24 mouse cellular contexts compared by ENCODE assay signal in the genomic region with DNA sequence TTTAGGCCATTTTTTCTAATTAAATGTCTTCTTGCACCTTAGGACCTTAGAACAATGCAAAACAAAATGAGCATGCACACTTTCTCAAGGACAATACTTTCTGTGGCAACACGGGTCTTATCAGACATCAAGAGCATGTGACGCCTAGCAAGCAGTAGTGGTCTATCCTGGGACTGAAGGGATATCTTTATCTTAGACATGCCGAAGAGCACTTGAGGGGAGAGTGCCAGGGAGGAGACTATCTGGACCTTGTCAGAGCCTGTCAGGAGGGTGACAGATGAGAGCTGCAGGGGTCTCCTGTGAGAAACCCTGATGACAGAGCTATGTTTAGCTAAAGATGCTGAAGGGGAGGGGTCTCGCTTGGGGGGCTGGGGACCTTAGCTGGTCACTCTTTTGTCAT.
A peak's percentile ranks its signal among the peaks of the same experiment; 100 is the strongest.
DNase-seq lines count a peak whose midpoint lies in the region; ATAC-seq and TF ChIP-seq lines count a peak whose summit lies in the region.
"Had no signal": no experiment of that assay in that cellular context is flagged by ENCODE, and none has a peak within 500 bp of the region (broad histone marks: within the 10 kb centered on the region; RNA-seq: fewer than 3 reads in every experiment).

No protein-coding gene starts in this region.

- H3K9me3 ChIP-seq in heart, embryonic 14.5 days (ENCODE audit: control insufficient read depth, low read length) = no peaks in the 10 kb centered on the region
- H3K9me3 ChIP-seq in MEL (replicated peaks; ENCODE audit: insufficient read depth, low read length) = no peaks in the 10 kb centered on the region
- H3K9me3 ChIP-seq in liver, embryonic 11.5 days (ENCODE audit: control insufficient read depth, low read length) = no peaks in the 10 kb centered on the region
- no peaks in the 10 kb centered on the region for H3K9me3 ChIP-seq in liver, embryonic 16.5 days (replicated peaks; ENCODE audit: control insufficient read depth, low read length)
- H3K9me3 ChIP-seq in intestine, embryonic 16.5 days (ENCODE audit: control insufficient read depth, low read length) = no peaks in the 10 kb centered on the region
- H3K9me3 ChIP-seq: hindbrain, embryonic 13.5 days had no signal

- H3K4me1 ChIP-seq in heart, embryonic 14.5 days (ENCODE audit: control insufficient read depth in 2 of 2, insufficient read depth in 2 of 2, low read length in 2 of 2) = peaks cover 50 to 77% of the 10 kb centered on the region in 2 experiments
- peaks cover 3 to 13% of the 10 kb centered on the region in 2 experiments; a peak in 3 of 4 replicates for H3K4me1 ChIP-seq in MEL (ENCODE audit: control insufficient read depth in 1 of 2, insufficient read depth in 2 of 2, low read length in 2 of 2)
- peaks cover 13% of the 10 kb centered on the region for H3K4me1 ChIP-seq in liver, embryonic 11.5 days (replicated peaks; ENCODE audit: control insufficient read depth, insufficient read depth, low read length)
- peaks cover 3% of the 10 kb centered on the region for H3K4me1 ChIP-seq in liver, embryonic 16.5 days (ENCODE audit: control insufficient read depth, low read depth, low read length)
- H3K4me1 ChIP-seq in intestine, embryonic 16.5 days (ENCODE audit: control insufficient read depth, insufficient read depth, low read length) = no peaks in the 10 kb centered on the region

- peak overlapping the region; percentile 84 to 87 for H3K27ac ChIP-seq in heart, embryonic 14.5 days (replicated peaks in 1 of 2; ENCODE audit: control insufficient read depth in 1 of 2, insufficient read depth in 1 of 2, low read depth in 2 of 2, low read length in 2 of 2)
- H3K27ac ChIP-seq in MEL (ENCODE audit: control insufficient read depth, low read depth, low read length) = no peak overlapping the region
- H3K27ac ChIP-seq in liver, embryonic 11.5 days (ENCODE audit: low read depth, low read length) = no peak overlapping the region
- H3K27ac ChIP-seq in liver, embryonic 16.5 days (ENCODE audit: low read length) = no peak overlapping the region
- H3K27ac ChIP-seq in intestine, embryonic 16.5 days (ENCODE audit: low read length) = no peak overlapping the region
- H3K27ac ChIP-seq: gastrocnemius, adult 2 months; hindbrain, embryonic 13.5 days; stomach, postnatal 0 days had no signal

- no peak for TF ChIP-seq CTCF in MEL (IDR thresholded peaks at IDR 0.05 in 2 of 3, conservative IDR thresholded peaks at IDR 0.05 in 1 of 3; ENCODE audit: control insufficient read depth in 1 of 3, insufficient read depth in 1 of 3, low read depth in 2 of 3, low read length in 3 of 3, poor library complexity in 1 of 3, severe bottlenecking in 1 of 3)

- peak in 1 of 2 experiments; percentile 59; a peak in 2 of 4 replicates for TF ChIP-seq EP300 in MEL (IDR thresholded peaks at IDR 0.05; ENCODE audit: low read depth in 1 of 2, low read length in 2 of 2)

- H3K9ac ChIP-seq in heart, embryonic 14.5 days (ENCODE audit: low read length) = no peak overlapping the region
- H3K9ac ChIP-seq in MEL (ENCODE audit: control insufficient read depth, low read depth, low read length, poor library complexity, severe bottlenecking) = no peak overlapping the region
- H3K9ac ChIP-seq in liver, embryonic 11.5 days (ENCODE audit: low read depth, low read length) = no peak overlapping the region
- H3K9ac ChIP-seq in liver, embryonic 16.5 days (ENCODE audit: low read depth, low read length) = no peak overlapping the region
- no peak overlapping the region for H3K9ac ChIP-seq in intestine, embryonic 16.5 days (ENCODE audit: low read depth, low read length)
- H3K9ac ChIP-seq: hindbrain, embryonic 13.5 days had no signal

- no peak overlapping the region for H3K4me2 ChIP-seq in heart, embryonic 14.5 days (ENCODE audit: low read length)
- H3K4me2 ChIP-seq in liver, embryonic 11.5 days = no peak overlapping the region
- no peak overlapping the region for H3K4me2 ChIP-seq in liver, embryonic 16.5 days (ENCODE audit: low read depth, low read length)
- no peak overlapping the region for H3K4me2 ChIP-seq in intestine, embryonic 16.5 days (ENCODE audit: low read depth, low read length)
- H3K4me2 ChIP-seq: hindbrain, embryonic 13.5 days had no signal

- H3K36me3 ChIP-seq in heart, embryonic 14.5 days (ENCODE audit: control insufficient read depth, insufficient read depth, low read length) = no peaks in the 10 kb centered on the region
- peaks cover 0 to 7% of the 10 kb centered on the region in 2 experiments; a peak in 2 of 4 replicates for H3K36me3 ChIP-seq in MEL (ENCODE audit: control insufficient read depth in 1 of 2, insufficient read depth in 2 of 2, low read length in 2 of 2)
- H3K36me3 ChIP-seq in liver, embryonic 11.5 days (ENCODE audit: control insufficient read depth, insufficient read depth, low read length) = no peaks in the 10 kb centered on the region
- H3K36me3 ChIP-seq in liver, embryonic 16.5 days (ENCODE audit: control insufficient read depth, insufficient read depth) = no peaks in the 10 kb centered on the region
- H3K36me3 ChIP-seq in intestine, embryonic 16.5 days (ENCODE audit: control insufficient read depth, insufficient read depth, low read length) = no peaks in the 10 kb centered on the region
- H3K36me3 ChIP-seq: hindbrain, embryonic 13.5 days had no signal

- peak; percentile 57; the same call in 1 of the 2 replicates for ATAC-seq in heart, embryonic 14.5 days (ENCODE audit: insufficient number of reproducible peaks, insufficient read depth, low FRiP score, low read depth)
- peak; percentile 84 for ATAC-seq in liver, embryonic 11.5 days (replicated peaks; ENCODE audit: low FRiP score)
- peak; percentile 78 for ATAC-seq in liver, embryonic 16.5 days (ENCODE audit: low read depth)
- no peak for ATAC-seq in intestine, embryonic 16.5 days
- ATAC-seq: activated CD4-positive, CD25-positive, alpha-beta regulatory T cell, adult 4 months; forebrain, embryonic 16.5 days; intestine, postnatal 0 days had no signal

- TF ChIP-seq RAD21 in MEL (IDR thresholded peaks at IDR 0.05; ENCODE audit: low read depth, low read length) = no peak

- intact Hi-C loops in heart, postnatal 25 days (cut with DNase I) = no loop called here

- no peak overlapping the region for H3K4me3 ChIP-seq in heart, embryonic 14.5 days (ENCODE audit: control insufficient read depth in 1 of 2, insufficient read depth in 1 of 2, low read depth in 1 of 2, low read length in 2 of 2)
- H3K4me3 ChIP-seq in MEL (ENCODE audit: control insufficient read depth in 1 of 2, insufficient read depth in 1 of 2, low read depth in 2 of 2, low read length in 2 of 2) = no peak overlapping the region
- no peak overlapping the region for H3K4me3 ChIP-seq in liver, embryonic 11.5 days (ENCODE audit: low read depth, low read length)
- no peak overlapping the region for H3K4me3 ChIP-seq in liver, embryonic 16.5 days (ENCODE audit: low read depth, low read length)
- H3K4me3 ChIP-seq in intestine, embryonic 16.5 days (ENCODE audit: low read length) = no peak overlapping the region
- H3K4me3 ChIP-seq: erythroblast, embryonic 14.5 days; gastrocnemius, adult 2 months; hindbrain, embryonic 13.5 days had no signal

- WGBS in heart, embryonic 14.5 days = 14% methylated on average over 4 of the region's 4 CpGs
- WGBS in liver, embryonic 11.5 days = 16% methylated on average over 4 of the region's 4 CpGs
- WGBS in liver, embryonic 16.5 days (ENCODE audit: insufficient replicate concordance) = 17% methylated on average over 4 of the region's 4 CpGs
- WGBS in intestine, embryonic 16.5 days = 57% methylated on average over 4 of the region's 4 CpGs

- H3K79me2 ChIP-seq in MEL (ENCODE audit: control insufficient read depth, insufficient read depth, low read length, poor library complexity) = no peaks in the 10 kb centered on the region

- no peaks in the 10 kb centered on the region for H3K27me3 ChIP-seq in heart, embryonic 14.5 days (ENCODE audit: control insufficient read depth, insufficient read depth, low read length)
- no peaks in the 10 kb centered on the region for H3K27me3 ChIP-seq in MEL (ENCODE audit: control insufficient read depth in 1 of 2, insufficient read depth in 2 of 2, low read length in 2 of 2)
- no peaks in the 10 kb centered on the region for H3K27me3 ChIP-seq in liver, embryonic 11.5 days (replicated peaks; ENCODE audit: control insufficient read depth, insufficient read depth, low read length)
- H3K27me3 ChIP-seq in liver, embryonic 16.5 days (ENCODE audit: control insufficient read depth, insufficient read depth, low read depth, low read length) = no peaks in the 10 kb centered on the region; the same call in 1 of the 2 replicates
- no peaks in the 10 kb centered on the region for H3K27me3 ChIP-seq in intestine, embryonic 16.5 days (replicated peaks; ENCODE audit: control insufficient read depth, insufficient read depth, low read length)
- H3K27me3 ChIP-seq: hindbrain, embryonic 13.5 days had no signal

- DNase-seq in heart, postnatal 25 days (ENCODE audit: low spot score) = no peak
- DNase-seq in MEL (ENCODE audit: low read depth, low spot score) = peak; percentile 37
- no peak for DNase-seq in liver, embryonic 11.5 days (ENCODE audit: low spot score)
- DNase-seq in retina, postnatal 1 day = no peak
- DNase-seq: adrenal gland, adult 2 months; B cell, adult 2 months; gastrocnemius, adult 2 months; gastrocnemius, postnatal 36 days; heart, postnatal 14 days; kidney, adult 9 months; kidney, postnatal 14 days; lung, postnatal 4 days; midbrain, embryonic 14.5 days; thymus, adult 18-20 months; thymus, postnatal 25 days had no signal

- no peak for TF ChIP-seq POLR2A in MEL (IDR thresholded peaks at IDR 0.05; ENCODE audit: control insufficient read depth in 1 of 2, insufficient read depth in 1 of 2, low read depth in 1 of 2, low read length in 2 of 2, poor library complexity in 1 of 2)

TF ChIP-seq in MEL, 35 proteins besides CTCF, POLR2A, EP300 and RAD21 (continues in another document):
- peak in 1 of 2 experiments; percentile 40; a peak in 1 of 4 replicates for TF ChIP-seq USF2 (IDR thresholded peaks at IDR 0.05; ENCODE audit: borderline replicate concordance in 1 of 2, insufficient read depth in 1 of 2, low read depth in 1 of 2, low read length in 2 of 2)
- TF ChIP-seq ZKSCAN1 (IDR thresholded peaks at IDR 0.05; ENCODE audit: low read depth, low read length) = no peak
- peak; percentile 47; the same call in 1 of the 2 replicates for TF ChIP-seq ETS1 (IDR thresholded peaks at IDR 0.05; ENCODE audit: low read depth, low read length)
- TF ChIP-seq CHD1 (IDR thresholded peaks at IDR 0.05; ENCODE audit: low read depth, low read length) = no peak
- TF ChIP-seq RCOR1 (IDR thresholded peaks at IDR 0.05; ENCODE audit: low read depth, low read length) = no peak
- TF ChIP-seq MAZ (IDR thresholded peaks at IDR 0.05; ENCODE audit: low read depth, low read length) = no peak
- no peak for TF ChIP-seq ELF1 (IDR thresholded peaks at IDR 0.05; ENCODE audit: low read depth, low read length)
- TF ChIP-seq BHLHE40 (IDR thresholded peaks at IDR 0.05; ENCODE audit: borderline replicate concordance, low read depth, low read length) = peak; percentile 52; the same call in 1 of the 2 replicates
- TF ChIP-seq POLR2AphosphoS2 (IDR thresholded peaks at IDR 0.05; ENCODE audit: low read length) = no peak
- TF ChIP-seq TBP (IDR thresholded peaks at IDR 0.05; ENCODE audit: low read depth, low read length) = no peak
- TF ChIP-seq SMC3 (IDR thresholded peaks at IDR 0.05; ENCODE audit: low read depth, low read length) = no peak
- TF ChIP-seq UBTF (IDR thresholded peaks at IDR 0.05; ENCODE audit: borderline replicate concordance, insufficient read depth, low read depth, low read length) = no peak

Comparison
In these comparisons a context has a peak if more than half of its experiments do, and no peak if none do; other contexts are left out.
1. H3K27ac ChIP-seq: peak in heart, embryonic 14.5 days (2 of 2); none in MEL (single experiment), liver, embryonic 11.5 days (single experiment), liver, embryonic 16.5 days (single experiment) and intestine, embryonic 16.5 days (single experiment).